In genomic region chr2:157478651-157479050, GRCm38 (mm10) we compare ENCODE assay signal across 20 mouse cellular contexts.
DNase-seq lines count a peak whose midpoint lies in the region; ATAC-seq and TF ChIP-seq lines count a peak whose summit lies in the region.
"Had no signal": no experiment of that assay in that cellular context is flagged by ENCODE, and none has a peak within 500 bp of the region (broad histone marks: within the 10 kb centered on the region; RNA-seq: fewer than 3 reads in every experiment).

No protein-coding gene starts in this region.

- H3K27me3 ChIP-seq in forebrain, embryonic 12.5 days: no peaks in the 10 kb centered on the region
- H3K27me3 ChIP-seq in forebrain, embryonic 16.5 days (replicated peaks; ENCODE audit: control insufficient read depth, insufficient read depth, low read length): no peaks in the 10 kb centered on the region
- peaks cover 25% of the 10 kb centered on the region for H3K27me3 ChIP-seq in midbrain, embryonic 12.5 days
- H3K27me3 ChIP-seq in midbrain, embryonic 11.5 days (ENCODE audit: control insufficient read depth, insufficient read depth, low read length): peaks cover 5% of the 10 kb centered on the region; the same call in 1 of the 2 replicates
- H3K27me3 ChIP-seq in forebrain, embryonic 14.5 days (replicated peaks; ENCODE audit: control insufficient read depth, insufficient read depth, low read length): no peaks in the 10 kb centered on the region
- H3K27me3 ChIP-seq in midbrain, postnatal 0 days (ENCODE audit: insufficient read depth, low read length): no peaks in the 10 kb centered on the region
- H3K27me3 ChIP-seq: embryonic facial prominence, embryonic 12.5 days; intestine, embryonic 15.5 days; limb, embryonic 15.5 days had no signal

- no peaks in the 10 kb centered on the region for H3K36me3 ChIP-seq in forebrain, embryonic 12.5 days (replicated peaks)
- no peaks in the 10 kb centered on the region for H3K36me3 ChIP-seq in forebrain, embryonic 16.5 days (ENCODE audit: control insufficient read depth, insufficient read depth)
- H3K36me3 ChIP-seq in midbrain, embryonic 12.5 days: no peaks in the 10 kb centered on the region
- no peaks in the 10 kb centered on the region for H3K36me3 ChIP-seq in midbrain, embryonic 11.5 days (ENCODE audit: control insufficient read depth, insufficient read depth, low read length)
- no peaks in the 10 kb centered on the region for H3K36me3 ChIP-seq in forebrain, embryonic 14.5 days (ENCODE audit: control insufficient read depth, insufficient read depth, low read length)
- H3K36me3 ChIP-seq in midbrain, postnatal 0 days (ENCODE audit: insufficient read depth, low read length): no peaks in the 10 kb centered on the region
- H3K36me3 ChIP-seq: embryonic facial prominence, embryonic 12.5 days; intestine, embryonic 15.5 days; limb, embryonic 15.5 days had no signal

- no peak overlapping the region for H3K4me3 ChIP-seq in forebrain, embryonic 12.5 days (replicated peaks)
- no peak overlapping the region for H3K4me3 ChIP-seq in forebrain, embryonic 16.5 days (replicated peaks; ENCODE audit: low read length)
- no peak overlapping the region for H3K4me3 ChIP-seq in midbrain, embryonic 12.5 days
- H3K4me3 ChIP-seq in midbrain, embryonic 11.5 days (ENCODE audit: low read depth, low read length): no peak overlapping the region
- H3K4me3 ChIP-seq in forebrain, embryonic 14.5 days (ENCODE audit: low read depth, low read length): no peak overlapping the region
- no peak overlapping the region for H3K4me3 ChIP-seq in midbrain, postnatal 0 days (ENCODE audit: low read depth, low read length)
- H3K4me3 ChIP-seq: embryonic facial prominence, embryonic 12.5 days; intestine, embryonic 15.5 days; limb, embryonic 15.5 days had no signal

- DNase-seq in midbrain, embryonic 11.5 days (ENCODE audit: low spot score, missing footprints): no peak
- no peak for DNase-seq in forebrain, embryonic 14.5 days (ENCODE audit: low spot score)
- DNase-seq in midbrain, postnatal 0 days (ENCODE audit: low spot score): no peak
- DNase-seq in lung, adult 18-20 months: no peak
- DNase-seq in cerebellum, adult 8-10 months: no peak
- DNase-seq: adrenal gland, adult 2 months; cerebellum, adult 18-20 months; gastrocnemius, postnatal 10 days; heart, adult 18-20 months; heart, postnatal 4 days; lung, postnatal 14 days; right cerebral cortex, postnatal 14 days; thymus, postnatal 25 days had no signal

- no peak for ATAC-seq in forebrain, embryonic 12.5 days (ENCODE audit: low FRiP score)
- ATAC-seq in forebrain, embryonic 16.5 days: no peak
- no peak for ATAC-seq in midbrain, embryonic 12.5 days (ENCODE audit: low FRiP score, low read depth)
- ATAC-seq in midbrain, embryonic 11.5 days (ENCODE audit: low FRiP score): no peak
- ATAC-seq in forebrain, embryonic 14.5 days: no peak
- ATAC-seq in midbrain, postnatal 0 days (ENCODE audit: low FRiP score): no peak
- ATAC-seq: intestine, embryonic 15.5 days had no signal

- no peak for TF ChIP-seq CTCF in midbrain, postnatal 0 days (IDR thresholded peaks at IDR 0.05)

- H3K9me3 ChIP-seq in forebrain, embryonic 12.5 days: no peaks in the 10 kb centered on the region
- no peaks in the 10 kb centered on the region for H3K9me3 ChIP-seq in forebrain, embryonic 16.5 days (ENCODE audit: control insufficient read depth, low read length)
- no peaks in the 10 kb centered on the region for H3K9me3 ChIP-seq in midbrain, embryonic 12.5 days
- no peaks in the 10 kb centered on the region for H3K9me3 ChIP-seq in midbrain, embryonic 11.5 days (ENCODE audit: control insufficient read depth, low read length)
- no peaks in the 10 kb centered on the region for H3K9me3 ChIP-seq in forebrain, embryonic 14.5 days (replicated peaks; ENCODE audit: control insufficient read depth, low read length)
- no peaks in the 10 kb centered on the region for H3K9me3 ChIP-seq in midbrain, postnatal 0 days (ENCODE audit: low read length)
- H3K9me3 ChIP-seq: embryonic facial prominence, embryonic 12.5 days; intestine, embryonic 15.5 days; limb, embryonic 15.5 days; megakaryocyte, embryonic 14.5 days had no signal

- WGBS in forebrain, embryonic 12.5 days: 62% methylated on average over 8 of the region's 8 CpGs
- 66% methylated on average over 8 of the region's 8 CpGs for WGBS in forebrain, embryonic 16.5 days
- WGBS in midbrain, embryonic 12.5 days: 61% methylated on average over 8 of the region's 8 CpGs
- WGBS in midbrain, embryonic 11.5 days: 54% methylated on average over 8 of the region's 8 CpGs
- WGBS in forebrain, embryonic 14.5 days: 70% methylated on average over 8 of the region's 8 CpGs
- WGBS in midbrain, postnatal 0 days: 39% methylated on average over 8 of the region's 8 CpGs

- no peak overlapping the region for H3K9ac ChIP-seq in forebrain, embryonic 12.5 days
- no peak overlapping the region for H3K9ac ChIP-seq in forebrain, embryonic 16.5 days (replicated peaks; ENCODE audit: low read depth, low read length)
- H3K9ac ChIP-seq in midbrain, embryonic 12.5 days (replicated peaks): no peak overlapping the region
- H3K9ac ChIP-seq in midbrain, embryonic 11.5 days (ENCODE audit: low read length): no peak overlapping the region
- H3K9ac ChIP-seq in forebrain, embryonic 14.5 days (ENCODE audit: low read length): no peak overlapping the region
- no peak overlapping the region for H3K9ac ChIP-seq in midbrain, postnatal 0 days (replicated peaks; ENCODE audit: low read length, poor library complexity, severe bottlenecking)
- H3K9ac ChIP-seq: embryonic facial prominence, embryonic 12.5 days; intestine, embryonic 15.5 days; limb, embryonic 15.5 days had no signal

- peaks cover 95% of the 10 kb centered on the region for H3K4me1 ChIP-seq in forebrain, embryonic 12.5 days
- peaks cover 55% of the 10 kb centered on the region for H3K4me1 ChIP-seq in forebrain, embryonic 16.5 days (replicated peaks; ENCODE audit: control insufficient read depth, insufficient read depth, low read length)
- peaks cover 92% of the 10 kb centered on the region for H3K4me1 ChIP-seq in midbrain, embryonic 12.5 days
- peaks cover 48% of the 10 kb centered on the region for H3K4me1 ChIP-seq in midbrain, embryonic 11.5 days (ENCODE audit: control insufficient read depth, insufficient read depth, low read length)
- H3K4me1 ChIP-seq in forebrain, embryonic 14.5 days (ENCODE audit: control insufficient read depth, insufficient read depth, low read length): peaks cover 42% of the 10 kb centered on the region
- peaks cover 38% of the 10 kb centered on the region; the same call in 1 of the 2 replicates for H3K4me1 ChIP-seq in midbrain, postnatal 0 days (ENCODE audit: insufficient read depth, low read length)

- H3K27ac ChIP-seq in forebrain, embryonic 12.5 days: 0 out of 2 replicates have a peak overlapping the region, but pooled peaks have one; percentile 26
- no peak overlapping the region for H3K27ac ChIP-seq in forebrain, embryonic 16.5 days (ENCODE audit: low read length)
- H3K27ac ChIP-seq in midbrain, embryonic 12.5 days (replicated peaks): peak overlapping the region; percentile 46; the same call in 1 of the 2 replicates
- H3K27ac ChIP-seq in midbrain, embryonic 11.5 days (ENCODE audit: low read depth, low read length): no peak overlapping the region
- peak overlapping the region; percentile 9; the same call in 1 of the 2 replicates for H3K27ac ChIP-seq in forebrain, embryonic 14.5 days (ENCODE audit: low read depth, low read length)
- H3K27ac ChIP-seq in midbrain, postnatal 0 days (ENCODE audit: low read depth, low read length): peak overlapping the region; percentile 4; the same call in 1 of the 2 replicates
- H3K27ac ChIP-seq: intestine, embryonic 15.5 days; limb, embryonic 15.5 days had no signal

- H3K4me2 ChIP-seq in forebrain, embryonic 12.5 days: no peak overlapping the region
- H3K4me2 ChIP-seq in forebrain, embryonic 16.5 days (ENCODE audit: low read length): no peak overlapping the region
- no peak overlapping the region for H3K4me2 ChIP-seq in midbrain, embryonic 12.5 days (replicated peaks)
- H3K4me2 ChIP-seq in midbrain, embryonic 11.5 days: no peak overlapping the region
- H3K4me2 ChIP-seq in forebrain, embryonic 14.5 days (ENCODE audit: low read length): no peak overlapping the region
- H3K4me2 ChIP-seq in midbrain, postnatal 0 days (ENCODE audit: low read depth, low read length, poor library complexity, severe bottlenecking): no peak overlapping the region
- H3K4me2 ChIP-seq: embryonic facial prominence, embryonic 12.5 days; intestine, embryonic 15.5 days; limb, embryonic 15.5 days had no signal

Comparison
In these comparisons a context has a peak if more than half of its experiments do, and no peak if none do; other contexts are left out.
1. H3K27ac ChIP-seq: peak in forebrain, embryonic 12.5 days (single experiment), midbrain, embryonic 12.5 days (single experiment), forebrain, embryonic 14.5 days (single experiment) and midbrain, postnatal 0 days (single experiment); none in forebrain, embryonic 16.5 days (single experiment) and midbrain, embryonic 11.5 days (single experiment).